Mouse (Mus musculus): ENCODE data around the gene Slc25a51.

Slc25a51 gene

GRCm38 (mm10) chr4:45426724-45427457 lies 18.3 kb upstream of the Slc25a51 start:
- no peak for DNase-seq (ENCODE audit: low spot score in 2 of 2)

- no peak for DNase-seq (ENCODE audit: low spot score in 2 of 2)
Observed at GRCm38 (mm10) chr4:45423406-45423805, 14.8 kb upstream of the Slc25a51 start.

GRCm38 (mm10) chr4:45422640-45423039 lies 14.1 kb upstream of the Slc25a51 start:
- no peak for DNase-seq (ENCODE audit: low spot score in 2 of 2)

GRCm38 (mm10) chr4:45421519-45422260 lies 13.1 kb upstream of the Slc25a51 start:
- no peak for DNase-seq (ENCODE audit: low spot score in 2 of 2)

GRCm38 (mm10) chr4:45420733-45421132 lies 12.2 kb upstream of the Slc25a51 start:
- no peak for DNase-seq (ENCODE audit: low spot score in 2 of 2)

- no peak for DNase-seq (ENCODE audit: low spot score in 2 of 2)
Observed at GRCm38 (mm10) chr4:45419051-45419450, 10.5 kb upstream of the Slc25a51 start.

GRCm38 (mm10) chr4:45418229-45418950 lies 9.8 kb upstream of the Slc25a51 start:
- peak; percentile 68 to 74 for DNase-seq (ENCODE audit: low spot score in 2 of 2)

GRCm38 (mm10) chr4:45416314-45416713 lies 7.7 kb upstream of the Slc25a51 start:
- no peak for DNase-seq (ENCODE audit: low spot score in 2 of 2)

GRCm38 (mm10) chr4:45413674-45414338 lies 5.2 kb upstream of the Slc25a51 start:
- DNase-seq (ENCODE audit: low spot score in 2 of 2), result no peak

GRCm38 (mm10) chr4:45412433-45413192 lies 4.0 kb upstream of the Slc25a51 start:
- no peak for DNase-seq (ENCODE audit: low spot score in 2 of 2)

GRCm38 (mm10) chr4:45411181-45411790 lies 2.7 kb upstream of the Slc25a51 start:
- DNase-seq (ENCODE audit: low spot score in 2 of 2), result no peak

GRCm38 (mm10) chr4:45409270-45409669 lies 704 bp upstream of the Slc25a51 start:
- peak; percentile 39 to 49 for DNase-seq (ENCODE audit: low spot score in 2 of 2)

GRCm38 (mm10) chr4:45407703-45408334 lies 747 bp downstream of the Slc25a51 start:
- DNase-seq (ENCODE audit: low spot score in 2 of 2), result peak in 1 of 2 experiments; percentile 11

- DNase-seq (ENCODE audit: low spot score in 2 of 2), result no peak
Observed at GRCm38 (mm10) chr4:45407001-45407702, 1.4 kb downstream of the Slc25a51 start.

- DNase-seq (ENCODE audit: low spot score in 2 of 2), result no peak
Observed at GRCm38 (mm10) chr4:45406397-45406796, 2.2 kb downstream of the Slc25a51 start.

- no peak for DNase-seq (ENCODE audit: low spot score in 2 of 2)
Observed at GRCm38 (mm10) chr4:45405315-45405714, 3.3 kb downstream of the Slc25a51 start.

- DNase-seq (ENCODE audit: low spot score in 2 of 2), result no peak
Observed at GRCm38 (mm10) chr4:45404086-45404485, 4.5 kb downstream of the Slc25a51 start.

- no peak for DNase-seq (ENCODE audit: low spot score in 2 of 2)
Observed at GRCm38 (mm10) chr4:45403499-45403878, 5.1 kb downstream of the Slc25a51 start.

- no peak for DNase-seq (ENCODE audit: low spot score in 2 of 2)
Observed at GRCm38 (mm10) chr4:45402878-45403498, 5.6 kb downstream of the Slc25a51 start.

All from right cerebral cortex, adult 2 months (tissue).